ENCODE assay signal across 9 mouse cellular contexts in the genomic region with DNA sequence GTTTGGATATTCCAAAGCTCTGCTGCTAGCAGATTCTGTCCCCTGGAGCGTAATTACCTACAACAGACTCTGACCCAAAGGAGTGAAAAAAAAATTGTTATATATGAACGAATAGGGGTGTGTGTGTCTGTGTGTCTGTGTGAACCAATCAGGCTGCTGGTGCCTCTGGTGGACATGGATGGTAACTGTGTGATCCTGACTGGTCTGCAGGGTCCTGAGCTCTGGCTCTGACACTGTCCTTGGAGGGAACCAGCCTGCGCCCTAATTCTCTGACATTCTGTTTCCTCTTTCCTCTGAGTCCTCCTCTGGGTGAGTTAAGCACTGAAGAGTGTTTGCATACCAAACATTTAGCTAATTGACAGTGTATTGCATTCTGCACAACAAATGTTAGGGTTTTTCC. TPM values are rescaled to one million over a fixed set of nuclear protein-coding genes. Genes with fewer than 3 reads are reported as not detected.
DNase-seq lines count a peak whose midpoint lies in the region; ATAC-seq lines count a peak whose summit lies in the region.
"Had no signal": no experiment of that assay in that cellular context is flagged by ENCODE, and none has a peak within 500 bp of the region (broad histone marks: within the 10 kb centered on the region; RNA-seq: fewer than 3 reads in every experiment).

No protein-coding gene starts in this region.

- no peaks in the 10 kb centered on the region for H3K36me3 ChIP-seq in midbrain, embryonic 10.5 days
- H3K36me3 ChIP-seq in midbrain, embryonic 15.5 days (replicated peaks) = no peaks in the 10 kb centered on the region
- H3K36me3 ChIP-seq: hindbrain, embryonic 15.5 days had no signal

- no peak for ATAC-seq in midbrain, embryonic 15.5 days (replicated peaks)
- peak; percentile 93 for ATAC-seq in megakaryocyte progenitor cell, adult 5-6 weeks (replicated peaks; ENCODE audit: poor library complexity)

- H3K27ac ChIP-seq in midbrain, embryonic 10.5 days (replicated peaks) = no peak overlapping the region
- no peak overlapping the region for H3K27ac ChIP-seq in midbrain, embryonic 15.5 days
- H3K27ac ChIP-seq: hindbrain, embryonic 15.5 days had no signal

- H3K9me3 ChIP-seq in midbrain, embryonic 10.5 days (replicated peaks) = no peaks in the 10 kb centered on the region
- H3K9me3 ChIP-seq in midbrain, embryonic 15.5 days = no peaks in the 10 kb centered on the region
- H3K9me3 ChIP-seq: hindbrain, embryonic 15.5 days had no signal

- WGBS in midbrain, embryonic 10.5 days = 76% methylated on average over 3 of the region's 3 CpGs
- WGBS in midbrain, embryonic 15.5 days = 75% methylated on average over 3 of the region's 3 CpGs

- peak; percentile 18 for DNase-seq in midbrain, embryonic 10.5 days (ENCODE audit: low spot score)
- peak; percentile 17 for DNase-seq in adrenal gland, adult 8-10 months
- DNase-seq in kidney, adult 8-10 months = peak; percentile 7 to 32
- DNase-seq in thymus, adult 18-20 months = no peak
- DNase-seq in frontal cortex, postnatal 36 days (ENCODE audit: low spot score in 2 of 2) = no peak
- DNase-seq: cerebellum, adult 8-10 months had no signal

- no peak overlapping the region for H3K9ac ChIP-seq in midbrain, embryonic 15.5 days
- H3K9ac ChIP-seq: hindbrain, embryonic 15.5 days had no signal

- no peaks in the 10 kb centered on the region for H3K4me1 ChIP-seq in midbrain, embryonic 10.5 days
- no peaks in the 10 kb centered on the region for H3K4me1 ChIP-seq in midbrain, embryonic 15.5 days
- H3K4me1 ChIP-seq: hindbrain, embryonic 15.5 days had no signal

- no peaks in the 10 kb centered on the region; the same call in 1 of the 2 replicates for H3K27me3 ChIP-seq in midbrain, embryonic 10.5 days (ENCODE audit: low read depth, poor library complexity, severe bottlenecking)
- H3K27me3 ChIP-seq in midbrain, embryonic 15.5 days (replicated peaks) = no peaks in the 10 kb centered on the region
- H3K27me3 ChIP-seq: hindbrain, embryonic 15.5 days had no signal

- H3K4me3 ChIP-seq in midbrain, embryonic 10.5 days = no peak overlapping the region
- H3K4me3 ChIP-seq in midbrain, embryonic 15.5 days = no peak overlapping the region
- H3K4me3 ChIP-seq: hindbrain, embryonic 15.5 days had no signal

- H3K4me2 ChIP-seq in midbrain, embryonic 15.5 days = no peak overlapping the region
- H3K4me2 ChIP-seq: hindbrain, embryonic 15.5 days had no signal

RNA-seq across cellular contexts. Expression of gene Hemgn, which starts 4.2 kb away (rescaled TPM):
- 13.4 and 14.5 TPM in 2 replicates for polyA plus RNA-seq in midbrain, embryonic 10.5 days (2016; fragmentation: Nextera tagmentation; extraction: Ambion mirVana)
- polyA plus RNA-seq in midbrain, embryonic 15.5 days (2015; fragmentation: Nextera tagmentation; extraction: Ambion mirVana) = 0.14 and 0.59 TPM in 2 replicates
- under 1 TPM in 1 of 4 experiments, not detected in 3; 0.11 TPM for total RNA-seq in adrenal gland, adult 8-10 months (2022)
- 11.7 and 25.5 TPM in 2 replicates for total RNA-seq in megakaryocyte progenitor cell, adult 5-6 weeks (2015)
- total RNA-seq in megakaryocyte progenitor cell, adult 5-6 weeks (2017) = 9.6 and 20.6 TPM in 2 replicates

RNA-seq across cellular contexts. Expression of gene Trmo, which starts 28.3 kb away (rescaled TPM):
- 10.7 and 12.9 TPM in 2 replicates for polyA plus RNA-seq in midbrain, embryonic 10.5 days (2016; fragmentation: Nextera tagmentation; extraction: Ambion mirVana)
- polyA plus RNA-seq in midbrain, embryonic 15.5 days (2015; fragmentation: Nextera tagmentation; extraction: Ambion mirVana) = 9.2 and 9.4 TPM in 2 replicates
- total RNA-seq in adrenal gland, adult 8-10 months (2022) = 1 to 10 TPM; 5.6 to 7.8 (median 6.7) TPM
- 6.7 and 9.1 TPM in 2 replicates for total RNA-seq in megakaryocyte progenitor cell, adult 5-6 weeks (2015)
- total RNA-seq in megakaryocyte progenitor cell, adult 5-6 weeks (2017) = 12.6 and 14.4 TPM in 2 replicates

RNA-seq across cellular contexts. Expression of gene Anp32b, which starts 33.2 kb away (rescaled TPM):
- polyA plus RNA-seq in midbrain, embryonic 10.5 days (2016; fragmentation: Nextera tagmentation; extraction: Ambion mirVana) = 345 and 414 TPM in 2 replicates
- polyA plus RNA-seq in midbrain, embryonic 15.5 days (2015; fragmentation: Nextera tagmentation; extraction: Ambion mirVana) = 72.3 and 74.4 TPM in 2 replicates
- 100 to 1,000 TPM; 104 to 129 (median 117) TPM for total RNA-seq in adrenal gland, adult 8-10 months (2022)
- 743 and 817 TPM in 2 replicates for total RNA-seq in megakaryocyte progenitor cell, adult 5-6 weeks (2015)
- total RNA-seq in megakaryocyte progenitor cell, adult 5-6 weeks (2017) = 148 and 191 TPM in 2 replicates

Comparison
In these comparisons a context has a peak if more than half of its experiments do, and no peak if none do; other contexts are left out.
1. DNase-seq: peak in midbrain, embryonic 10.5 days (single experiment), adrenal gland, adult 8-10 months (single experiment) and kidney, adult 8-10 months (2 of 2); none in thymus, adult 18-20 months (0 of 2) and frontal cortex, postnatal 36 days (0 of 2).
2. RNA of gene Hemgn, which starts 4.2 kb away (total RNA-seq): 9.6 to 25.5 TPM in megakaryocyte progenitor cell, adult 5-6 weeks; 0.11 TPM in adrenal gland, adult 8-10 months; every median in the first group is over 4 times any median in the second.